Mouse (Mus musculus): ENCODE data around the gene Sp9. TPM values are rescaled to one million over a fixed set of nuclear protein-coding genes. Genes with fewer than 3 reads are reported as not detected.

Sp9 gene
- total RNA-seq, 2 experiments from 2014 or later = not detected

DNA sequence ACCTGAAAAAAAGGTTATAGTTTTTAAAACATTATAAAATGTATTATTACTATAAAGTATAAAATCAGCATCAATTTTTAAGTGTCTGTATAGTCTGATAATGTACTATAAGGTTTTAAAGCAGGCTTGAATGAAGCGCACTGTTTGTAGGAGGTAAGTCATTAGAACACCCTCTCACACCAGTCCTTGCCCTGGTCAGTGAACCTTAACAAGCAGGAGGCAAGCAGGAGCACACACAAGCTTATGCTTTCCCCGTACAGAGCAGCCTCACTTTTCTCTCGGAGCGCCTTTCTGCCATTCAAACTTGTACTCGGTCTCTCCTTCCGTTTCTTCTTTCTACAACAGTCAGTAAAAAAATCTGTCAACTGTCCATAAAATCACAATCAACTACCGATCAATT is 34.3 kb downstream of the Sp9 start:
- no peak for DNase-seq (ENCODE audit: low spot score in 2 of 2)

GRCm38 (mm10) chr2:73312152-73313116 is 40.7 kb downstream of the Sp9 start, which contains the start of the genes Scrn3 and Cir1:
Gene Scrn3, plus strand, starts transcription at chr2:73312601.
Gene Cir1, minus strand, starts transcription at chr2:73312701.
- DNase-seq (ENCODE audit: low spot score in 2 of 2) = peak; percentile 87 to 91

DNA sequence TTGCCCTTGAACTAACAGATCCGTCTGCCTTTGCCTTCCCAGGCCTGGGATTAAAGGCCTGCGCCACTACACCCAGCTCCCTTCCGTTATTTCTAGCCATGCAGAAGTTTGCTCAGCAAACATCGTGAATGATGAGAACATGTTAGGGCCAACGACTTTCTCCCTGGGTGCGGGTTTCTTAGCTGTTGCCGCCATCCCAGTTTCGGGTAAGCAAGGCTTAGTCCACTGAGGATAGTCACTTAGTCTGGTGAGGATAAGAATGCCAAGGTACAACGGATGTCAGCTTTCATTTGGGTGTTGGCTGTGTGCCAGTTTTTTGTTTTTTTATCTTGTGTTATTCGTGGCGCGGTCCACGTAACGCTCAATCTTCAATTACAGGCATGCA is 41.4 kb downstream of the Sp9 start:
- DNase-seq (ENCODE audit: low spot score in 2 of 2) = peak; percentile 35 to 37

- no peak for DNase-seq (ENCODE audit: low spot score in 2 of 2)
Measured at GRCm38 (mm10) chr2:73314311-73314710, 42.6 kb downstream of the Sp9 start.

DNA sequence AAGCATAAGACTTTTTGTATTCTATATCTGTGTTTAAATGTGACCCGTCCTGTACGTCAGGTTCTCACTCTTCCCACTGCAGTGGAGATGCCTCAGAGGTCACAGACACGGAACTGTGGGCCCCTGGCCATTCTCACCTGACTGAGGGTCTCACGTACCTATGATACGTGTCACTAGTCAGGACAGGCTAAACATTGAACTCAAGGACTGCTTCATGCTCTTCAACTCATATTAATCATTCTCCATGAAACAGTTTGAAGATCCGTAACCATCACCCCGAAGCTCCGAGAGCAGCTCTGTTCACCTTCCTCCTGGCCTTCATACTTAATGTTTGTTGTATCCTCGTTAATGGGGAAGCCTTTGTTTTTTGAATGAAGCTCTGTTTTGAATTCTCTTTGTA is 45.7 kb downstream of the Sp9 start:
- DNase-seq (ENCODE audit: low spot score in 2 of 2) = no peak

GRCm38 (mm10) chr2:73319218-73319617 is 47.5 kb downstream of the Sp9 start:
- DNase-seq (ENCODE audit: low spot score in 2 of 2) = no peak

GRCm38 (mm10) chr2:73322991-73323390 is 51.3 kb downstream of the Sp9 start:
- no peak for DNase-seq (ENCODE audit: low spot score in 2 of 2)

- no peak for DNase-seq (ENCODE audit: low spot score in 2 of 2)
Measured at GRCm38 (mm10) chr2:73325871-73326270, 54.1 kb downstream of the Sp9 start.

Other genes starting within 250 kb of the Sp9 start
- 10 to 100 TPM; 48.1 to 54.0 TPM for gene Ola1, start 53.0 kb upstream of the Sp9 start, total RNA-seq (2021)
- 10 to 100 TPM; 18.8 to 21.2 TPM for gene Scrn3, start 40.7 kb downstream of the Sp9 start, total RNA-seq (2021)
- gene Cir1, start 40.8 kb downstream of the Sp9 start, total RNA-seq (2021) = 10 to 100 TPM; 12.9 to 16.7 TPM
- gene Gpr155, start 114.6 kb downstream of the Sp9 start, total RNA-seq (2021) = 1 to 10 TPM; 6.2 to 8.4 TPM